Comparison of ENCODE assay signal across 15 mouse cellular contexts in the genomic region with DNA sequence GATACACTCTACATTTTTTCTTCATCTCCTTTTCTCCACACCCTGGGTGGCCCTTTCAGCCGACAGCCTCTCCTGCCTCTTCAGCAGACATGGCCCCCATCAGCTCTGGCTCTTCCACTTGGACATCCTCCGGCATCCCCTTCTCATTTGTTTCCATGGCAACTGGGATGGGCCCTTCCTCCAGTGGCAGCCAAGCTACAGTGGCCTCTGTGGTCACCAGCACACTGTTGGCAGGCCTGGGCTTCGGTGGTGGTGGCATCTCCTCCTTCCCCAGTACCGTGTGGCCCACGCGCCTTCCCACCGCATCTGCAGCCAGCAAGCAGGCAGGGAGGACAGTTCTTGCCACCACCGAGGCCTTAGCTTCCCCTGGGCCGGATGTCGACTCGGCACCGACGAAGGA.
DNase-seq lines count a peak whose midpoint lies in the region; ATAC-seq and TF ChIP-seq lines count a peak whose summit lies in the region.
"Had no signal": no experiment of that assay in that cellular context is flagged by ENCODE, and none has a peak within 500 bp of the region (broad histone marks: within the 10 kb centered on the region; RNA-seq: fewer than 3 reads in every experiment).

No protein-coding gene starts in this region.

- ATAC-seq in hindbrain, embryonic 13.5 days (ENCODE audit: low FRiP score) = no peak
- peak; percentile 45 for ATAC-seq in forebrain, embryonic 12.5 days (ENCODE audit: low FRiP score)
- ATAC-seq in hindbrain, embryonic 16.5 days = peak; percentile 34

- DNase-seq in hindbrain, embryonic 10.5 days (ENCODE audit: low spot score) = no peak
- DNase-seq in brain, embryonic 14.5 days (ENCODE audit: low read depth) = peak; percentile 52
- no peak for DNase-seq in kidney, adult 9 months
- no peak for DNase-seq in kidney, postnatal 4 days
- no peak for DNase-seq in cerebellum, adult 11 months
- DNase-seq: adrenal gland, postnatal 36 days; cerebellum, adult 9-10 months; liver; lung, postnatal 10 days; thymus, postnatal 4 days had no signal

- no peaks in the 10 kb centered on the region for H3K36me3 ChIP-seq in hindbrain, embryonic 10.5 days
- peaks cover 7% of the 10 kb centered on the region; the same call in 1 of the 2 replicates for H3K36me3 ChIP-seq in hindbrain, embryonic 13.5 days
- no peaks in the 10 kb centered on the region for H3K36me3 ChIP-seq in forebrain, embryonic 12.5 days (replicated peaks)
- no peaks in the 10 kb centered on the region for H3K36me3 ChIP-seq in hindbrain, embryonic 16.5 days (ENCODE audit: control insufficient read depth, insufficient read depth, low read length)
- H3K36me3 ChIP-seq: heart, embryonic 13.5 days; neural tube, embryonic 12.5 days had no signal

- H3K9ac ChIP-seq in hindbrain, embryonic 13.5 days = no peak overlapping the region
- H3K9ac ChIP-seq in forebrain, embryonic 12.5 days = no peak overlapping the region
- no peak overlapping the region for H3K9ac ChIP-seq in hindbrain, embryonic 16.5 days (ENCODE audit: low read depth, low read length)
- H3K9ac ChIP-seq: heart, embryonic 13.5 days; neural tube, embryonic 12.5 days had no signal

- peak overlapping the region; percentile 40; the same call in 1 of the 2 replicates for H3K27ac ChIP-seq in hindbrain, embryonic 10.5 days
- H3K27ac ChIP-seq in hindbrain, embryonic 13.5 days = no peak overlapping the region
- H3K27ac ChIP-seq in forebrain, embryonic 12.5 days = no peak overlapping the region
- H3K27ac ChIP-seq in hindbrain, embryonic 16.5 days (ENCODE audit: low read depth, low read length) = no peak overlapping the region
- H3K27ac ChIP-seq: heart, embryonic 13.5 days; neural tube, embryonic 12.5 days had no signal

- WGBS in hindbrain, embryonic 10.5 days = 76% methylated on average over 13 of the region's 13 CpGs
- 77% methylated on average over 13 of the region's 13 CpGs for WGBS in hindbrain, embryonic 13.5 days
- 80% methylated on average over 13 of the region's 13 CpGs for WGBS in forebrain, embryonic 12.5 days
- 71% methylated on average over 13 of the region's 13 CpGs for WGBS in hindbrain, embryonic 16.5 days

- peaks cover 11% of the 10 kb centered on the region for H3K4me1 ChIP-seq in hindbrain, embryonic 10.5 days (replicated peaks)
- H3K4me1 ChIP-seq in hindbrain, embryonic 13.5 days (replicated peaks) = peaks cover 5% of the 10 kb centered on the region
- peaks cover 8% of the 10 kb centered on the region; the same call in 1 of the 2 replicates for H3K4me1 ChIP-seq in forebrain, embryonic 12.5 days
- H3K4me1 ChIP-seq in hindbrain, embryonic 16.5 days (ENCODE audit: control insufficient read depth, insufficient read depth, low read depth, low read length) = no peaks in the 10 kb centered on the region
- H3K4me1 ChIP-seq: neural tube, embryonic 12.5 days had no signal

- no peak for TF ChIP-seq POLR2A in brain, embryonic 14.5 days (IDR thresholded peaks at IDR 0.05; ENCODE audit: borderline replicate concordance, extremely low read depth, insufficient read depth, insufficient read length, poor library complexity, severe bottlenecking)

- H3K4me3 ChIP-seq in hindbrain, embryonic 10.5 days = no peak overlapping the region
- no peak overlapping the region for H3K4me3 ChIP-seq in hindbrain, embryonic 13.5 days
- no peak overlapping the region for H3K4me3 ChIP-seq in forebrain, embryonic 12.5 days (replicated peaks)
- no peak overlapping the region for H3K4me3 ChIP-seq in hindbrain, embryonic 16.5 days (ENCODE audit: low read length)
- H3K4me3 ChIP-seq: heart, embryonic 13.5 days; neural tube, embryonic 12.5 days had no signal

- no peaks in the 10 kb centered on the region for H3K27me3 ChIP-seq in hindbrain, embryonic 10.5 days (ENCODE audit: insufficient read depth, poor library complexity, severe bottlenecking)
- H3K27me3 ChIP-seq in hindbrain, embryonic 13.5 days = no peaks in the 10 kb centered on the region
- peaks cover 7% of the 10 kb centered on the region for H3K27me3 ChIP-seq in forebrain, embryonic 12.5 days
- H3K27me3 ChIP-seq in hindbrain, embryonic 16.5 days (replicated peaks; ENCODE audit: control insufficient read depth, insufficient read depth, low read length) = no peaks in the 10 kb centered on the region
- H3K27me3 ChIP-seq: heart, embryonic 13.5 days had no signal

- TF ChIP-seq CTCF in brain, embryonic 14.5 days (IDR thresholded peaks at IDR 0.05; ENCODE audit: borderline replicate concordance, extremely low read depth, insufficient read depth, insufficient read length) = no peak

- no peak overlapping the region for H3K4me2 ChIP-seq in hindbrain, embryonic 13.5 days
- no peak overlapping the region for H3K4me2 ChIP-seq in forebrain, embryonic 12.5 days
- H3K4me2 ChIP-seq in hindbrain, embryonic 16.5 days (ENCODE audit: low read length) = no peak overlapping the region
- H3K4me2 ChIP-seq: heart, embryonic 13.5 days; neural tube, embryonic 12.5 days had no signal

- no peaks in the 10 kb centered on the region for H3K9me3 ChIP-seq in hindbrain, embryonic 10.5 days
- no peaks in the 10 kb centered on the region for H3K9me3 ChIP-seq in hindbrain, embryonic 13.5 days
- H3K9me3 ChIP-seq in forebrain, embryonic 12.5 days = no peaks in the 10 kb centered on the region
- no peaks in the 10 kb centered on the region for H3K9me3 ChIP-seq in hindbrain, embryonic 16.5 days (ENCODE audit: control insufficient read depth, low read length)
- H3K9me3 ChIP-seq: heart, embryonic 13.5 days; neural tube, embryonic 12.5 days had no signal
